Mouse (Mus musculus) layer of hippocampus, adult 11-12 months (tissue): ENCODE results near the gene Entr1.

ENCODE experiments used
- DNase-seq: peaks from one replicate; pipeline ENCODE4 v3.0.0; 2022; ENCODE audit warnings: low spot score

Entr1 gene

GRCm38 (mm10) chr2:26389154-26389690, at the start of gene Entr1, which contains the start of gene Pmpca:
Entr1 (minus strand) TSS chr2:26389316.
Pmpca (plus strand) TSS chr2:26389339.
- DNase-seq = peak; percentile 80

GRCm38 (mm10) chr2:26438373-26438772, 49.3 kb upstream of the Entr1 start:
- no peak for DNase-seq

- DNase-seq = peak; percentile 36
Observed at GRCm38 (mm10) chr2:26437221-26437620, 48.1 kb upstream of the Entr1 start.

- DNase-seq = no peak
Observed at GRCm38 (mm10) chr2:26434791-26435572, 45.9 kb upstream of the Entr1 start.

GRCm38 (mm10) chr2:26429851-26430250, 40.7 kb upstream of the Entr1 start:
- DNase-seq = no peak

- DNase-seq = no peak
Observed at GRCm38 (mm10) chr2:26424541-26424940, 35.4 kb upstream of the Entr1 start.

GRCm38 (mm10) chr2:26423086-26423485, 34.0 kb upstream of the Entr1 start:
- DNase-seq = no peak

GRCm38 (mm10) chr2:26421969-26422368, 32.9 kb upstream of the Entr1 start:
- DNase-seq = no peak

- DNase-seq = no peak
Observed at GRCm38 (mm10) chr2:26418120-26418519, 29.0 kb upstream of the Entr1 start.

GRCm38 (mm10) chr2:26417066-26417465, 27.9 kb upstream of the Entr1 start:
- no peak for DNase-seq

- DNase-seq = no peak
Observed at GRCm38 (mm10) chr2:26410931-26411411, 21.9 kb upstream of the Entr1 start.

GRCm38 (mm10) chr2:26410091-26410490, 21.0 kb upstream of the Entr1 start:
- DNase-seq = no peak

GRCm38 (mm10) chr2:26409362-26409761, 20.2 kb upstream of the Entr1 start:
- no peak for DNase-seq

GRCm38 (mm10) chr2:26408515-26409356, 19.6 kb upstream of the Entr1 start, which contains the start of gene Inpp5e:
Inpp5e (minus strand) TSS chr2:26409203.
- peak; percentile 96 for DNase-seq

GRCm38 (mm10) chr2:26403306-26403705, 14.2 kb upstream of the Entr1 start:
- no peak for DNase-seq

GRCm38 (mm10) chr2:26402265-26402664, 13.1 kb upstream of the Entr1 start:
- DNase-seq = no peak

GRCm38 (mm10) chr2:26401023-26401422, 11.9 kb upstream of the Entr1 start:
- no peak for DNase-seq

- no peak for DNase-seq
Observed at GRCm38 (mm10) chr2:26400296-26400695, 11.2 kb upstream of the Entr1 start.

- no peak for DNase-seq
Observed at GRCm38 (mm10) chr2:26399647-26400046, 10.5 kb upstream of the Entr1 start.

GRCm38 (mm10) chr2:26398978-26399377, 9.9 kb upstream of the Entr1 start:
- no peak for DNase-seq

- DNase-seq = no peak
Observed at GRCm38 (mm10) chr2:26391617-26392016, 2.5 kb upstream of the Entr1 start.

GRCm38 (mm10) chr2:26390954-26391353, 1.8 kb upstream of the Entr1 start:
- DNase-seq = no peak
